Mouse (Mus musculus) spleen, adult 2 months (tissue): ENCODE measurements around the gene Pcgf2. TPM values are rescaled to one million over a fixed set of nuclear protein-coding genes. Genes with fewer than 3 reads are reported as not detected.
A peak's percentile ranks its signal among the peaks of the same experiment; 100 is the strongest.

ENCODE experiments used
- DNase-seq, 2 experiments: peaks; one replicate each; pipeline versions ENCODE4 v3.0.0 to v3.0.0-alpha.2; 2012 to 2021; ENCODE audit warnings: low spot score in 2 of 2, low read depth in 1 of 2
- H3K27ac ChIP-seq: fragments of 200-500 bp; 2 replicates; pipeline ENCODE4 v1.5.1; 2012; ENCODE audit warnings: low read length, inconsistent platforms; ENCODE audit not compliant: insufficient read depth
- H3K27me3 ChIP-seq: fragments of 200-500 bp; 2 replicates; pipeline ENCODE4 v1.6.1; 2012; ENCODE audit warnings: mild to moderate bottlenecking, moderate library complexity, low read length, inconsistent platforms; ENCODE audit not compliant: control insufficient read depth, insufficient read depth
- H3K36me3 ChIP-seq: fragments of 200-500 bp; 2 replicates; pipeline ENCODE4 v1.6.1; 2012; ENCODE audit warnings: mild to moderate bottlenecking, low read length, inconsistent platforms; ENCODE audit not compliant: control insufficient read depth, insufficient read depth
- H3K4me1 ChIP-seq: fragments of 200-500 bp; 2 replicates; pipeline ENCODE4 v1.6.1; 2011; ENCODE audit warnings: inconsistent platforms; ENCODE audit not compliant: control insufficient read depth, insufficient read depth, insufficient read length
- H3K4me3 ChIP-seq: fragments of 200-500 bp; 2 replicates; pipeline ENCODE4 v1.5.1; 2011; ENCODE audit warnings: mild to moderate bottlenecking, inconsistent platforms; ENCODE audit not compliant: insufficient read depth, insufficient read length; ENCODE audit errors: extremely low read depth
- CTCF ChIP-seq: fragments of 200-500 bp; IDR thresholded peaks from 2 replicates; pipeline ENCODE4 v1.5.1; 2011; ENCODE audit warnings: mild to moderate bottlenecking, inconsistent platforms; ENCODE audit not compliant: insufficient read depth, insufficient read length, insufficient replicate concordance; ENCODE audit errors: extremely low read depth
- POLR2A ChIP-seq: fragments of 200-500 bp; IDR thresholded peaks from 2 replicates; pipeline ENCODE4 v1.6.1; 2011; ENCODE audit warnings: low read depth, low read length, inconsistent platforms
- WGBS: fragments of 180-500 bp; shearing (Covaris S2); methylation state at CpG from one replicate; pipeline ENCODE4 v1.1.7; 2018; 5-methylcytosine and 5-hydroxymethylcytosine counted together
- polyA plus RNA-seq: library from polyadenylated mRNA; depleted of rRNA; stranded (reverse); fragments of >200 nt; gene quantifications from 2 replicates; pipeline ENCODE4 v1.2.3, GENCODE M21; 2012

Gene Pcgf2
- polyA plus RNA-seq, 1 experiment: 10.0 TPM

DNA sequence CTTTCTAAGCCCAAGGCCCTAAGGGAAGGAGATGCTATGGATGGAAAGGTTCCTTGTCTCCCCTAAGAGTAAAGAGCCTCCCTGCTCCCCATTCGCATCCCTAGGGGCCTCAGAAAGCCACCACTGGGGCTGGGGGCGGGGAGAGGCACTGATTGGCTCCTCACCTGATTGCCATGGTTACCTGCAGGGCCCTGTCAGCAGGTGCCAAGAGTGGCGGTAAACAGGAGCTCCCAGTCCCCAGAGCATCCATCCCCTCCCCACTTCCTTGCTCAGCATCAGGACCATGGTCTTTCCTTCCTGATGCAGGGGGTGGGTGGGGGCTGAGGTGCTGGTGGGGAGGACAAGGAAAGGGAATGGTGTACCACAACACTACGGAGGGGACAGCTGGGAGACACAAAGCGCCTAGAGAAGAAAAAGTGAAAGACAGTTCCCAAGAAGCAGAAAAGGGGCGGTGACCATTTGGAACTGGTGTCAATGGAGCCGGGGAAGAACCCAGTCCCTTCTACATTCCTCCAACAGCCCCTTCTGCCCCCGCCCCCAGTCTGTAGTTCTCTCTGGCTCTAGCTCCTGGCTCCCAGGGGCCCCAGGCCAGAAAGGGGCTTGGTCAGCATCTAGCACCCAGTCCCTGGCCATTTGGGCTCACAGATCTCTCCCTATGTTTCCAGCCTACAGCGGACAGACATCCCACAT, 4.4 kb downstream of the Pcgf2 start:
- Histone ChIP-seq H3K27ac (no peak overlapping the region), H3K36me3 (0 out of 2 replicates have a peak, but pooled peaks cover 1% of the 10 kb centered on the region), H3K4me3 (no peak overlapping the region), H3K4me1 (peaks cover 11% of the 10 kb centered on the region; the same call in 1 of the 2 replicates), H3K27me3 (peaks cover 13% of the 10 kb centered on the region)
- 82% methylated on average over 9 of the region's 9 CpGs for WGBS
- TF ChIP-seq CTCF: no peak
- no peak for TF ChIP-seq POLR2A
- DNase-seq: no peak

DNA sequence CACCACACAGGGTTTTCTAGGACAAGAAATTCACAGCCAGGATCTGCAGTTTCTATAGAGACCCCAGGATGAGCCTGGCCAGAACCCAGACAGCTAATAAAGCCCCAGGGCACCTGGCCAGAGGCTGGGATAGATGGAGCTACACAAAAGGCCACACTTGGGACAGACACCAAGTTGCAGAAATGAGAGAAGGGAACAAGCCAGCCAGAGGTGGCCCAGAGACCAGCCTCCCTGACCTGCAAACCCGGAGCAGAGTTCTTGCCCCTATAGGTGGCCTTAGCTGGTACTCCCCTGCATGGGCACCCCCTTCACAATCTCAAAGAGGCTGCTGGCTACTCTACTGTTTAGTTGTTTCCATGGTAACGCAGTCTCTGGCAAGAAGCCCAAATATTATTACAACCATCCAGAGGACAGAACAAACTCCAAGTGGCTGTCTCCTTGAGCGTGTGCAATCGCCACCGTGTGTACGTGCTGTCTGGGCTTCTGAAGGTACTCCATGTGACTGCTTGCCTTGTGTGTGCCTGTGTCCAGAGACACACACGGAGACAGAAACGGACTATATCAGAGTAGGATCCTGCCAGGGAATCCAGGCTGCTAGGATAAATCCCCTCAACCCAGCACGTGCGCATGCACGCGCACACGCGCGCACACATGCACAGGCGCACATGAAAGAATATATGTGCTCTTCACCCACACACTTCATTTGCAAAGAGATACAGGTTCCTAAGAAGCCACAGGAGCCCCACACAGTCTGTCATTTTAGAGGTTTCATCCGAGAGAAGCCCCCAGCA, 5.2 kb downstream of the Pcgf2 start:
- H3K4me1 ChIP-seq: peaks cover 10% of the 10 kb centered on the region; the same call in 1 of the 2 replicates
- no peak overlapping the region for H3K27ac ChIP-seq
- H3K27me3 ChIP-seq: peaks cover 13% of the 10 kb centered on the region
- 93% methylated on average over 17 of the region's 17 CpGs for WGBS
- no peak overlapping the region for H3K4me3 ChIP-seq
- no peak for TF ChIP-seq POLR2A
- no peak for TF ChIP-seq CTCF
- 0 out of 2 replicates have a peak, but pooled peaks cover 1% of the 10 kb centered on the region for H3K36me3 ChIP-seq
- no peak for DNase-seq

DNA sequence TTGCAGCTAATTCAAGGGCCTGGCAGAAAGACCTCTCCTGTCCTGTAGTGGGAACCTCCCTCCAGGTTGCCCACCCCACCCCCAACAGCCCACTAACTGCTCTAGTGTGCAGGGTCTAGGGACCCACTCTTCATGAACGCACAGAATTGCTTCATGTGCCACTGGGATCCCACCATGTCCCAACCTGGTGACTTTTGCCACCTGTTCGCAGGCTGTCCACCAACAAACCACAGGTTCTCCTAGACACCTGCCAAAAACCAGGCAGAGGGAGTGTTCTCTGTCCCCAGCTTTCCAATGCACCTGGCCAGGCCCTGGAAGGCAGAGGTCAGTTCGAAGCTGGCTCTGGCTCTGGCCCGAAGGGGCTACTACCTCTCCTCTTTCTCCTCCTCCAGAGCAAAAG, 5.9 kb downstream of the Pcgf2 start:
- no peak for DNase-seq
- peaks cover 8% of the 10 kb centered on the region; the same call in 1 of the 2 replicates for H3K4me1 ChIP-seq
- peaks cover 10% of the 10 kb centered on the region for H3K27me3 ChIP-seq
- WGBS: 91% methylated on average over 4 of the region's 4 CpGs
- H3K27ac ChIP-seq: no peak overlapping the region
- 0 out of 2 replicates have a peak, but pooled peaks cover 1% of the 10 kb centered on the region for H3K36me3 ChIP-seq
- no peak for TF ChIP-seq CTCF
- no peak for TF ChIP-seq POLR2A
- H3K4me3 ChIP-seq: no peak overlapping the region

DNA sequence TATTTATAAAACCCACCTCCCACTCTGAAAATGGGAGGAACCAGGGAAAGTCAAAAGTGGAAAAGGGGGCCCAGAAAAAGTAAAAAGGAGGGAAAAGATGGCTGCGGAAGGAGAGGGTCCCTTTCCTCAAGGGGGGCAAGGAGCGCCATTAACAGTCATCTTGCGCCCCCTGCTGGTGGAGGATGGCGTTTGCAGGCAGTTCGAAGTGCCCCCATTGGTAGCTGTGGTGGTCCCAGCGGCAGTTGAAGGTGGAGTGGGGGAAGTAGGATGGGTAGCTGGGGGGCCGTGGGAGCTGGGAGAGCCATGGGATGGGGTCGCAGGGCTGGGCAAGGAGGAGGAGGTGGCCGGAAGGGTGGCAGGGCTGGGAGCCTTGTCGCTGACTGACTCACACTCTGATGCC, 10.4 kb downstream of the Pcgf2 start:
- TF ChIP-seq CTCF (peak; percentile 98), POLR2A (no peak)
- WGBS: 25% methylated on average over 10 of the region's 10 CpGs
- peaks cover 7% of the 10 kb centered on the region for H3K4me1 ChIP-seq
- DNase-seq: peak in 1 of 2 experiments; percentile 60
- H3K27ac ChIP-seq: no peak overlapping the region
- no peaks in the 10 kb centered on the region for H3K27me3 ChIP-seq
- no peak overlapping the region for H3K4me3 ChIP-seq
- H3K36me3 ChIP-seq: 0 out of 2 replicates have a peak, but pooled peaks cover 1% of the 10 kb centered on the region

DNA sequence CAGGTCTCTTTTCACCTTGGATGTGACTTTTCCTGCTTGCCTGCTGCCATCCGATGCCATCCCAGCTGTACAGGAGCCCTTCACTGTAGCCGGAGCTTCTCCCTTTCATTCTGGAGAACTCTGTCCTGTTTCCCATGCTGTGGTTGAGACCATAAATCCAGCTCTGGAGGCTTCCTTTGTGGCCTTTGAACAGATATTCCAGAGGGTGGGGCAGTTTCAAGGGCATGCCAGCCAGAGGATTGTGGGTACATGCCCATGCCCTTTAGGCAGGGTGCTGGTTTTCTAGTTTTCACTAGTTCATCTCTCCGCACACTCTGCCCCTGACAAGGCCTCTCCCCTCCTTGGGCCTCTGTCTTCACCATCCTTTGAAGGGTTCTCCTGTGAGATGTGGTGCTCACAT, 13.2 kb downstream of the Pcgf2 start:
- WGBS: 97% methylated on average over 3 of the region's 3 CpGs
- DNase-seq: no peak
- H3K27me3 ChIP-seq: no peaks in the 10 kb centered on the region
- H3K36me3 ChIP-seq: 0 out of 2 replicates have a peak, but pooled peaks cover 1% of the 10 kb centered on the region
- no peak for TF ChIP-seq CTCF
- no peak for TF ChIP-seq POLR2A
- H3K27ac ChIP-seq: no peak overlapping the region
- peaks cover 21% of the 10 kb centered on the region for H3K4me1 ChIP-seq
- H3K4me3 ChIP-seq: no peak overlapping the region

DNA sequence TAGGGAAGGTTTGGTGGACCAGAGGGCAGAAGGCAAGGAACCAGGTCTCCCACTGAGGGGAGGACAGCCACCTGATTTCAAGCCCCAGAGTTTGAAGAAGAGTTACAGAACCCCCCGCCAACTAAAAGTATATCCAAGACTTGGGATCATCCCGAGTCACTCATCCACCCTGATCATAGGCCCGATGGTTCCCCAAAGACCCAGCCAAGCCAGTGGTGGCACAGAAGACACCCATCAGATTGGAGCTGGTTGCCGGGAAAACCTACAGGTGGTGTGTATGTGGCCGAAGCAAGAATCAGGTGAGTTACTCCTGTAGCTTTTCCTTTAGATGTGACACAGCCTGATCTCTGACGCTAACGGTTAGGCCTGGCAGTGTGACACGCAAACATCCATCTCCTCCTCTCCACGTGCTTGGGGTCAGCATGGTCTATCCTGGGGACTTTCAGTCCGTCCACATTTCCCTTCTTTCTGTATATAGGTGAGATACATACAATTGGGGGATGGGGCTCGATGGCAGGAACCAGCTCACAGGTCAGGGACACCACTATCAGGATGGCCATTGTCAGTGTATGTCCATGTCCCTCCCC, 13.9 kb downstream of the Pcgf2 start:
- H3K4me1 ChIP-seq: peaks cover 21% of the 10 kb centered on the region
- 84% methylated on average over 11 of the region's 11 CpGs for WGBS
- TF ChIP-seq CTCF (no peak), POLR2A (no peak)
- H3K27ac ChIP-seq: peak overlapping the region; percentile 17; the same call in 1 of the 2 replicates
- peak overlapping the region; percentile 42; the same call in 1 of the 2 replicates for H3K4me3 ChIP-seq
- DNase-seq: no peak
- H3K27me3 ChIP-seq: no peaks in the 10 kb centered on the region
- peaks cover 7% of the 10 kb centered on the region; the same call in 1 of the 2 replicates for H3K36me3 ChIP-seq
